Mouse (Mus musculus) embryonic stem cell, embryonic (primary cell): Measurements from ENCODE around the gene Nfix.

Experiments
- CTCF ChIA-PET, 4 experiments: fragments of 300-600 bp in 2 of 4; fragments of 350-600 bp in 2 of 4; sonication (Branson Sonifier 250); formaldehyde crosslinking; loops; one replicate each; lab custom pipeline; 2022; ENCODE audit warnings: inconsistent platforms in 2 of 4; lab: Charles Lee
- POLR2A ChIA-PET, 4 experiments: fragments of 300-600 bp in 2 of 4; fragments of 350-600 bp in 2 of 4; sonication (Branson Sonifier 250); formaldehyde crosslinking; loops; one replicate each; lab custom pipeline; 2022; ENCODE audit warnings: antibody characterized with exemption in 4 of 4, inconsistent platforms in 1 of 4; lab: Charles Lee

Nfix gene

GRCm38 (mm10) chr8:84657680-84658079 lies 142.5 kb downstream of the Nfix start:
- ChIA-PET POLR2A (interaction anchor here in 3 of 4 experiments (0.5 to 10.9 kb wide), 31 partner anchors 8 to 702 kb away, joined by 3 to 557 read pairs (median 4); partner anchors contain the start of genes Nacc1 (in 2 of the 3), Trmt1 (in 2 of the 3), Asf1b (in 1 of the 3) and Calr (in 1 of the 3)), CTCF (interaction anchor here in 3 of 4 experiments (0.6 to 1.8 kb wide), 7 partner anchors 10 to 158 kb away, joined by 3 to 7 read pairs (median 5); no protein-coding TSS in a partner anchor)

- CTCF ChIA-PET = interaction anchor here in 3 of 4 experiments (0.6 to 2.8 kb wide), 13 partner anchors 10 to 294 kb away, joined by 3 to 12 read pairs (median 4); no protein-coding TSS in a partner anchor
- POLR2A ChIA-PET = interaction anchor here (0.6 to 10.9 kb wide), 37 partner anchors 8 to 491 kb away, joined by 3 to 557 read pairs (median 7); partner anchors contain the start of genes Nacc1 (in 3 of the 4), Trmt1 (in 3 of the 4), Calr (in 2 of the 4) and Gcdh (in 1 of the 4)
Measured at GRCm38 (mm10) chr8:84657203-84657602, 142.9 kb downstream of the Nfix start.

DNA sequence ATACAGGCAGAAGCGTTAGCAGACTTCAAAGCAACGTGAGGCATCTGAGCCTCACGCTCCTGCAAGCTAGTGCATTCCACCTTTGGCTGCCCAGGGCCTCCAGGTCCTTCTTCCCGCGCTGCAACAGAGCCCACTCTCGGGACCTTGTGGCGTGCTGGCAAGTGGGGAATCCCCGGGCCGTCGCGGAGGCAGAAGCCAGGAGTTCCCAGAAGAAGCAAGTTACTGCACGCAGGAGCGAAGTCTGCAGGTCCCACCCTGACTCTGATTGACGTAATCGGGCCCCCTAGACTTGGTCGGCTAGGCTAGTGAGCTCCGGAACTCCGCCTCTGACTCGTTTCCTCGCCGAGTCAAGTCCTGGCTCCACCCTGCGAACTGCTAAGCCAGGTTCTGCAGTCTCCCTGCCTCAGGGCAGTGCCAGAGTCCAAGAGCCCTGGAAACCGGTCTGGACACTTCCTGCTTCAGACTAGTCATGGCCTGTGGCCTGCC lies 143.5 kb downstream of the Nfix start:
- CTCF ChIA-PET = interaction anchor here in 3 of 4 experiments (0.6 to 2.8 kb wide), 11 partner anchors 9 to 293 kb away, joined by 3 to 12 read pairs (median 4); no protein-coding TSS in a partner anchor

GRCm38 (mm10) chr8:84656191-84656525 lies 144.0 kb downstream of the Nfix start:
- CTCF ChIA-PET = interaction anchor here in 3 of 4 experiments (0.5 to 3.9 kb wide), 9 partner anchors 9 to 807 kb away, joined by 3 to 17 read pairs (median 3); partner anchors contain the start of genes Nacc1 (in 1 of the 3) and Trmt1 (in 1 of the 3)
- POLR2A ChIA-PET = interaction anchor here (0.6 to 10.9 kb wide), 37 partner anchors 7 to 596 kb away, joined by 3 to 557 read pairs (median 7); partner anchors contain the start of genes Nacc1 (in 3 of the 4), Trmt1 (in 3 of the 4), Calr (in 2 of the 4) and Rad23a (in 1 of the 4)

More for the DNA sequence above, 143.5 kb downstream of the Nfix start:
- POLR2A ChIA-PET = interaction anchor here (0.6 to 10.9 kb wide), 35 partner anchors 7 to 491 kb away, joined by 3 to 557 read pairs (median 7); partner anchors contain the start of genes Nacc1 (in 3 of the 4), Trmt1 (in 3 of the 4), Calr (in 2 of the 4) and Rad23a (in 1 of the 4)

GRCm38 (mm10) chr8:84655336-84656190 lies 144.6 kb downstream of the Nfix start:
- POLR2A ChIA-PET = interaction anchor here (0.6 to 10.9 kb wide), 51 partner anchors 6 to 915 kb away, joined by 3 to 557 read pairs (median 5); partner anchors contain the start of genes Nacc1 (in 3 of the 4), Trmt1 (in 3 of the 4), Calr (in 2 of the 4) and Gcdh (in 1 of the 4)
- CTCF ChIA-PET = interaction anchor here in 3 of 4 experiments (0.5 to 3.9 kb wide), 16 partner anchors 8 to 808 kb away, joined by 3 to 17 read pairs (median 4); partner anchors contain the start of genes Nacc1 (in 1 of the 3) and Trmt1 (in 1 of the 3)

- ChIA-PET CTCF (interaction anchor here in 3 of 4 experiments (0.7 to 3.9 kb wide), 17 partner anchors 9 to 249 kb away, joined by 3 to 17 read pairs (median 3); partner anchors contain the start of genes Nacc1 (in 1 of the 3) and Trmt1 (in 1 of the 3)), POLR2A (interaction anchor here in 3 of 4 experiments (0.6 to 10.9 kb wide), 40 partner anchors 7 to 468 kb away, joined by 3 to 557 read pairs (median 5); partner anchors contain the start of genes Nacc1 (in 3 of the 3), Trmt1 (in 3 of the 3), Calr (in 2 of the 3) and Ier2 (in 2 of the 3))
Measured at GRCm38 (mm10) chr8:84654597-84654996, 145.5 kb downstream of the Nfix start.

- CTCF ChIA-PET = interaction anchor here in 3 of 4 experiments (0.7 to 3.9 kb wide), 5 partner anchors 11 to 162 kb away, joined by 3 to 17 read pairs (median 5); partner anchors contain the start of genes Nacc1 (in 1 of the 3) and Trmt1 (in 1 of the 3)
- POLR2A ChIA-PET = interaction anchor here in 3 of 4 experiments (0.6 to 10.9 kb wide), 32 partner anchors 9 to 377 kb away, joined by 3 to 557 read pairs (median 5); partner anchors contain the start of genes Nacc1 (in 3 of the 3), Ier2 (in 2 of the 3), Trmt1 (in 2 of the 3) and Calr (in 1 of the 3)
Measured at GRCm38 (mm10) chr8:84653092-84653631, 147.0 kb downstream of the Nfix start.

DNA sequence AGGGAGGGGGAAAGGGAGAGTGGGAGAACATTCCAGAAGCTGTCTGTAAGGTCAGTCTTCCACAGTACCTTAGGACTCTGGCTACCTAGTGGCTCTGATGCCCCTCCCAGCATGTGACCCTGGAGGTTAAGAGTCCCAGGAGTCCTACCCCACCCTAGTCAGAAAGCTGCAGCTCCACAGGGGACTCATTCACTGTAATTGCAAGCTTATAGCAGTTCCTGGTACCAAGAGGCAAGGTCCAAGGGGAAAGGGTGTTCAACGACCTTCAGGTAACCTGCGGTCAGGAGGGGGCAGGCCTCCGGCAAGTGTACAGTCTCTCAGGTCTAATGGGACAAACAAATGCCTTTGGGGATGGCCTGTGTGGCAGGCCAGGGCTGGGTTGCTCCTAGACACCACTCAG lies 149.9 kb downstream of the Nfix start:
- ChIA-PET POLR2A (interaction anchor here (0.6 to 5.2 kb wide), 42 partner anchors 8 to 453 kb away, joined by 3 to 221 read pairs (median 5); partner anchors contain the start of genes Ier2 (in 3 of the 4), Nacc1 (in 3 of the 4), Calr (in 1 of the 4) and Gcdh (in 1 of the 4)), CTCF (interaction anchor here (0.5 to 1.3 kb wide), 8 partner anchors 9 to 165 kb away, joined by 3 to 6 read pairs (median 3); no protein-coding TSS in a partner anchor)
